ENCODE assay signal across 31 mouse cellular contexts in the genomic region with DNA sequence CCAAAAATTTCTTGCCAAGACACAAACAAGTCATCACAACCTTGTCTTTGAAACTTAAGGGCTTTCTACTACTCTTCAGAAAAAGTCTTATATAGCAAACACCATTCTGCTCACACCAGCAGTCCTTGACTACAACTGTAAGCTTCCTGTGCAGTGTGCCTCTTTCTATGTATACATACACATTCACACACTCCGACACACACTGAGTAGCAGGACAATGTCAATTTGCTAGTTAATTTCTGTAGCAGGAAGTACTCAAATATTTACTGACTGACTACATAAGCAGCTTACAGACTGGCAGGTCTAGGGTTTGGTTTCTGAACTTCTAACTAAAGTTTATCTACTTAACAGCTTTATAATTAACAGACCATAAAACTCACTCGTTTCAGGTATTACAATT. TPM values are rescaled to one million over a fixed set of nuclear protein-coding genes. Genes with fewer than 3 reads are reported as not detected.
DNase-seq lines count a peak whose midpoint lies in the region; ATAC-seq lines count a peak whose summit lies in the region.
"Had no signal": no experiment of that assay in that cellular context is flagged by ENCODE, and none has a peak within 500 bp of the region (broad histone marks: within the 10 kb centered on the region; RNA-seq: fewer than 3 reads in every experiment).

No protein-coding gene starts in this region.

- DNase-seq in kidney, adult 9 months: peak; percentile 24
- no peak for DNase-seq in kidney, postnatal 14 days
- no peak for DNase-seq in adrenal gland, adult 18-20 months (ENCODE audit: low spot score in 2 of 2)
- no peak for DNase-seq in gastrocnemius, postnatal 14 days
- DNase-seq: adrenal gland, postnatal 10 days; adrenal gland, postnatal 36 days; cerebellum, adult 18-20 months; cerebellum, adult 9-10 months; cerebellum, postnatal 14 days; gastrocnemius, postnatal 36 days; heart, adult 2 months had no signal

- peaks cover 8% of the 10 kb centered on the region for H3K36me3 ChIP-seq in intestine, embryonic 16.5 days (ENCODE audit: control insufficient read depth, insufficient read depth, low read length)
- peaks cover 14% of the 10 kb centered on the region for H3K36me3 ChIP-seq in stomach, embryonic 16.5 days (ENCODE audit: control insufficient read depth, insufficient read depth, low read length)

- H3K9me3 ChIP-seq in intestine, embryonic 16.5 days (ENCODE audit: control insufficient read depth, low read length): no peaks in the 10 kb centered on the region
- no peaks in the 10 kb centered on the region for H3K9me3 ChIP-seq in stomach, embryonic 16.5 days (replicated peaks; ENCODE audit: control insufficient read depth, low read length)
- H3K9me3 ChIP-seq: embryonic facial prominence, embryonic 12.5 days; embryonic facial prominence, embryonic 15.5 days; forebrain, embryonic 12.5 days; forebrain, embryonic 15.5 days; hindbrain, embryonic 12.5 days; hindbrain, embryonic 15.5 days had no signal

- no peaks in the 10 kb centered on the region for H3K4me1 ChIP-seq in intestine, embryonic 16.5 days (ENCODE audit: control insufficient read depth, insufficient read depth, low read length)
- no peaks in the 10 kb centered on the region for H3K4me1 ChIP-seq in stomach, embryonic 16.5 days (ENCODE audit: control insufficient read depth, insufficient read depth, low read length)
- H3K4me1 ChIP-seq: embryonic facial prominence, embryonic 12.5 days; embryonic facial prominence, embryonic 15.5 days; forebrain, embryonic 12.5 days; forebrain, embryonic 15.5 days; hindbrain, embryonic 12.5 days; hindbrain, embryonic 15.5 days had no signal

- WGBS in intestine, embryonic 16.5 days: 47% methylated on average over 2 of the region's 2 CpGs
- WGBS in stomach, embryonic 16.5 days: 45% methylated on average over 2 of the region's 2 CpGs

- no peak overlapping the region for H3K9ac ChIP-seq in intestine, embryonic 16.5 days (ENCODE audit: low read depth, low read length)
- no peak overlapping the region for H3K9ac ChIP-seq in stomach, embryonic 16.5 days (ENCODE audit: low read length)
- H3K9ac ChIP-seq: embryonic facial prominence, embryonic 12.5 days; embryonic facial prominence, embryonic 15.5 days; forebrain, embryonic 12.5 days; forebrain, embryonic 15.5 days; hindbrain, embryonic 12.5 days; hindbrain, embryonic 15.5 days had no signal

- H3K4me2 ChIP-seq in intestine, embryonic 16.5 days (ENCODE audit: low read depth, low read length): no peak overlapping the region
- no peak overlapping the region for H3K4me2 ChIP-seq in stomach, embryonic 16.5 days (ENCODE audit: low read depth, low read length)
- H3K4me2 ChIP-seq: embryonic facial prominence, embryonic 12.5 days; embryonic facial prominence, embryonic 15.5 days; forebrain, embryonic 12.5 days; forebrain, embryonic 15.5 days; heart, embryonic 11.5 days; hindbrain, embryonic 12.5 days; hindbrain, embryonic 15.5 days had no signal

- no peak overlapping the region for H3K4me3 ChIP-seq in intestine, embryonic 16.5 days (ENCODE audit: low read length)
- H3K4me3 ChIP-seq in stomach, embryonic 16.5 days (replicated peaks; ENCODE audit: low read length): no peak overlapping the region
- H3K4me3 ChIP-seq: embryonic facial prominence, embryonic 12.5 days; embryonic facial prominence, embryonic 15.5 days; forebrain, embryonic 12.5 days; forebrain, embryonic 15.5 days; heart, adult 2 months; hindbrain, embryonic 12.5 days; hindbrain, embryonic 15.5 days had no signal

- no peak overlapping the region for H3K27ac ChIP-seq in intestine, embryonic 16.5 days (ENCODE audit: low read length)
- H3K27ac ChIP-seq in stomach, embryonic 16.5 days (ENCODE audit: low read length): peak overlapping the region; percentile 21; the same call in 1 of the 2 replicates
- H3K27ac ChIP-seq: embryonic facial prominence, embryonic 12.5 days; embryonic facial prominence, embryonic 15.5 days; forebrain, embryonic 12.5 days; forebrain, embryonic 15.5 days; heart, adult 2 months; hindbrain, embryonic 12.5 days; hindbrain, embryonic 15.5 days had no signal

- ATAC-seq in intestine, embryonic 16.5 days: peak; percentile 46
- ATAC-seq in megakaryocyte, adult 5-6 weeks (ENCODE audit: poor library complexity, severe bottlenecking): peak; percentile 9; the same call in 1 of the 2 replicates
- ATAC-seq in stomach, embryonic 16.5 days (ENCODE audit: insufficient read depth, low FRiP score): peak; percentile 53; the same call in 1 of the 2 replicates
- ATAC-seq: CD4-positive, CD25-positive, alpha-beta regulatory T cell, adult 4 months; forebrain, embryonic 15.5 days had no signal

- no peaks in the 10 kb centered on the region for H3K27me3 ChIP-seq in intestine, embryonic 16.5 days (replicated peaks; ENCODE audit: control insufficient read depth, insufficient read depth, low read length)
- no peaks in the 10 kb centered on the region for H3K27me3 ChIP-seq in stomach, embryonic 16.5 days (ENCODE audit: control insufficient read depth, insufficient read depth, low read length)
- H3K27me3 ChIP-seq: embryonic facial prominence, embryonic 12.5 days; embryonic facial prominence, embryonic 15.5 days; forebrain, embryonic 12.5 days; forebrain, embryonic 15.5 days; hindbrain, embryonic 12.5 days; hindbrain, embryonic 15.5 days had no signal

- intact Hi-C loops in gastrocnemius, postnatal 14 days (cut with DNase I; ENCODE audit: low total_unique reads): no loop called here

RNA-seq across cellular contexts. Expression of a gene that starts 18.9 kb away (rescaled TPM):
- 40.2 and 42.3 TPM in 2 replicates for polyA plus RNA-seq in intestine, embryonic 16.5 days (2015; fragmentation: Nextera tagmentation; extraction: Ambion mirVana)
- total RNA-seq in megakaryocyte, adult 5-6 weeks (2015): 142 and 161 TPM in 2 replicates
- 210 and 214 TPM in 2 replicates for total RNA-seq in megakaryocyte, adult 5-6 weeks (2017)
- polyA plus RNA-seq in stomach, embryonic 16.5 days (2015; fragmentation: Nextera tagmentation; extraction: Ambion mirVana): 54.7 and 56.2 TPM in 2 replicates
- 10 to 100 TPM; 47.9 to 69.8 TPM for total RNA-seq in adrenal gland, adult 18-20 months (2021)
- 10 to 100 TPM; 10.4 to 10.6 TPM for total RNA-seq in gastrocnemius, postnatal 14 days (2021)

RNA-seq across cellular contexts. Expression of a gene that starts 47.8 kb away (rescaled TPM):
- not detected in 2 replicates for polyA plus RNA-seq in intestine, embryonic 16.5 days (2015; fragmentation: Nextera tagmentation; extraction: Ambion mirVana)
- total RNA-seq in megakaryocyte, adult 5-6 weeks (2015): not detected in 2 replicates
- total RNA-seq in megakaryocyte, adult 5-6 weeks (2017): not detected in 2 replicates
- 0.25 and 0.52 TPM in 2 replicates for polyA plus RNA-seq in stomach, embryonic 16.5 days (2015; fragmentation: Nextera tagmentation; extraction: Ambion mirVana)
- not detected for total RNA-seq in adrenal gland, adult 18-20 months (2021)
- under 1 TPM; 0.31 to 0.47 TPM for total RNA-seq in gastrocnemius, postnatal 14 days (2021)
- total RNA-seq: adrenal gland, postnatal 10 days; adrenal gland, postnatal 36 days; common myeloid progenitor, adult 5-6 weeks; gastrocnemius, adult 8-10 months; granulocyte monocyte progenitor cell, adult 5-6 weeks; heart, adult 2 months; heart, postnatal 25 days; hematopoietic stem cell, adult 5-6 weeks; MEL had no signal
- polyA plus RNA-seq: C2C12; CD4-positive, CD25-positive, alpha-beta regulatory T cell, adult 4 months; embryonic facial prominence, embryonic 12.5 days; forebrain, embryonic 12.5 days; forebrain, embryonic 15.5 days; heart, adult 2 months; heart, embryonic 11.5 days; heart, embryonic 14.5 days; heart, postnatal 0 days; hindbrain, embryonic 12.5 days had no signal

Comparison
In these comparisons a context has a peak if more than half of its experiments do, and no peak if none do; other contexts are left out.
1. RNA of a gene that starts 18.9 kb away (total RNA-seq): 142 to 214 TPM in megakaryocyte, adult 5-6 weeks and 47.9 to 69.8 TPM in adrenal gland, adult 18-20 months; 10.4 to 10.6 TPM in gastrocnemius, postnatal 14 days; every median in the first group is over 4 times any median in the second.
2. Peak in every context shown above with its lines, with median percentiles within 50 percentile points of each other: ATAC-seq.